Mouse (Mus musculus): ENCODE measurements around the gene Gusb. TPM values are rescaled to one million over a fixed set of nuclear protein-coding genes. Genes with fewer than 3 reads are reported as not detected.

The Gusb gene
- total and polyA plus RNA-seq, 2 experiments from 2014 or later = 26.2 to 47.0 TPM

DNA sequence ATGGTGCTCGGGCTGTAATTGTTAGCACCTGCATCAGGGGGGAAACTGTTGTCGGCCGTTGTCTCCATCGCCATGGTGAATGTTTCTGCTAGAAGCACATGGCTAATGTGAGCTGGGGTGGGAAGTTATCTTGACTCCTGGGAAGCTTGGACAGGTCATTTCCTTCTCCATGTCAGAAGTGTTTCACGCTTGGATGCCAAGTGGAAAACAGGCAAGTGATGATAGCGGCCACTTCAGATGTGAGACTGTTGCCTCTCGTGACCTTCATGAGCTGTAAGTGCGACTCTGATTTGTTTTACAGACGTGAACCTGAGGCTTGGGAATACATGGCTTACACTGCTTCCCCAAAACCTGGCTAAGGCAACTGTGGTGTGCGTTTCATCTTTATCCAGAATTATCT is 43.7 kb upstream of the Gusb start:
- H3K4me2 ChIP-seq (ENCODE audit: low read depth, low read length) = no peak overlapping the region
- no peak overlapping the region for H3K9ac ChIP-seq (replicated peaks; ENCODE audit: low read length)
- H3K36me3 ChIP-seq (ENCODE audit: insufficient read depth, low read length) = peaks cover 27% of the 10 kb centered on the region
- no peak for TF ChIP-seq CTCF (IDR thresholded peaks at IDR 0.05; ENCODE audit: low read depth)
- H3K4me3 ChIP-seq (ENCODE audit: low read length) = no peak overlapping the region
- ATAC-seq (no peak), DNase-seq (ENCODE audit: low spot score) (no peak)
- no peak overlapping the region for H3K27ac ChIP-seq
- H3K4me1 ChIP-seq (ENCODE audit: insufficient read depth, low read length) = no peaks in the 10 kb centered on the region
- H3K27me3 ChIP-seq (ENCODE audit: insufficient read depth, low read length) = no peaks in the 10 kb centered on the region
- WGBS = 91% methylated on average over 10 of the region's 10 CpGs
- H3K9me3 ChIP-seq (ENCODE audit: low read length) = no peaks in the 10 kb centered on the region

DNA sequence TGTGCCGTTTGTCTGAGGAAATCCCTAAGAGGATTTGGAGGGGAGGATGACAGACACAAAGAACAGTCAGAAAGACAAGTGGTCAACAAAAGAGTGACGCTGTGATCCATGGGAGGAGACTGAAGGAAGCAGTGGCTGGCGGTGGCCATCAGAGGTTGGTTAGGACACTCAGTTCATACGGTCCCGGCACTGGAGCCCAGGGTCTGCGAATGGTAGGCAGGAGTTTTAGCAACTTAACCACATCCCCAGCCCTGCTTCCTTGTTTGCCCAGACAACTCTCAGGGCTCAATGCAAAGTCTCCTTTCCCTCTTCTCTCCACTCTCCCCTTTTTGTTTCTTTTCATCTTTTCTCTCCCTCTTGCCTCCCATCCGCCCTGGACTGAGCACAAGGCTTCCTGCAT is 43.3 kb upstream of the Gusb start:
- TF ChIP-seq CTCF (IDR thresholded peaks at IDR 0.05; ENCODE audit: low read depth) = no peak
- Histone ChIP-seq H3K4me2 (ENCODE audit: low read depth, low read length) (no peak overlapping the region), H3K36me3 (ENCODE audit: insufficient read depth, low read length) (peaks cover 32% of the 10 kb centered on the region), H3K9me3 (ENCODE audit: low read length) (no peaks in the 10 kb centered on the region), H3K9ac (replicated peaks; ENCODE audit: low read length) (no peak overlapping the region), H3K27ac (no peak overlapping the region), H3K27me3 (ENCODE audit: insufficient read depth, low read length) (no peaks in the 10 kb centered on the region), H3K4me1 (ENCODE audit: insufficient read depth, low read length) (no peaks in the 10 kb centered on the region), H3K4me3 (ENCODE audit: low read length) (no peak overlapping the region)
- ATAC-seq (no peak), DNase-seq (ENCODE audit: low spot score) (no peak)
- 86% methylated on average over 7 of the region's 7 CpGs for WGBS

GRCm38 (mm10) chr5:130044201-130044695 is 41.4 kb upstream of the Gusb start:
- peak; percentile 67 for DNase-seq (ENCODE audit: low spot score)
- no peak overlapping the region for H3K27ac ChIP-seq
- no peaks in the 10 kb centered on the region for H3K27me3 ChIP-seq (ENCODE audit: insufficient read depth, low read length)
- H3K4me2 ChIP-seq (ENCODE audit: low read depth, low read length) = no peak overlapping the region
- peak; percentile 72 for TF ChIP-seq CTCF (IDR thresholded peaks at IDR 0.05; ENCODE audit: low read depth)
- H3K4me3 ChIP-seq (ENCODE audit: low read length) = no peak overlapping the region
- no peaks in the 10 kb centered on the region for H3K9me3 ChIP-seq (ENCODE audit: low read length)
- H3K9ac ChIP-seq (replicated peaks; ENCODE audit: low read length) = no peak overlapping the region
- H3K4me1 ChIP-seq (ENCODE audit: insufficient read depth, low read length) = no peaks in the 10 kb centered on the region
- peaks cover 39% of the 10 kb centered on the region for H3K36me3 ChIP-seq (ENCODE audit: insufficient read depth, low read length)
- WGBS = 65% methylated on average over 7 of the region's 7 CpGs
- no peak for ATAC-seq

GRCm38 (mm10) chr5:130043741-130044140 is 40.9 kb upstream of the Gusb start:
- WGBS = 86% methylated on average over 3 of the region's 3 CpGs
- H3K36me3 ChIP-seq (ENCODE audit: insufficient read depth, low read length) = peaks cover 39% of the 10 kb centered on the region
- no peak for TF ChIP-seq CTCF (IDR thresholded peaks at IDR 0.05; ENCODE audit: low read depth)
- no peaks in the 10 kb centered on the region for H3K9me3 ChIP-seq (ENCODE audit: low read length)
- no peak for ATAC-seq
- DNase-seq (ENCODE audit: low spot score) = no peak
- no peak overlapping the region for H3K27ac ChIP-seq
- H3K27me3 ChIP-seq (ENCODE audit: insufficient read depth, low read length) = no peaks in the 10 kb centered on the region
- H3K4me1 ChIP-seq (ENCODE audit: insufficient read depth, low read length) = no peaks in the 10 kb centered on the region
- no peak overlapping the region for H3K9ac ChIP-seq (replicated peaks; ENCODE audit: low read length)
- no peak overlapping the region for H3K4me2 ChIP-seq (ENCODE audit: low read depth, low read length)
- no peak overlapping the region for H3K4me3 ChIP-seq (ENCODE audit: low read length)

GRCm38 (mm10) chr5:130041262-130041661 is 38.4 kb upstream of the Gusb start:
- H3K27me3 ChIP-seq (ENCODE audit: insufficient read depth, low read length) = no peaks in the 10 kb centered on the region
- ATAC-seq = no peak
- no peak overlapping the region for H3K9ac ChIP-seq (replicated peaks; ENCODE audit: low read length)
- H3K36me3 ChIP-seq (ENCODE audit: insufficient read depth, low read length) = peaks cover 40% of the 10 kb centered on the region
- H3K4me3 ChIP-seq (ENCODE audit: low read length) = no peak overlapping the region
- H3K4me2 ChIP-seq (ENCODE audit: low read depth, low read length) = no peak overlapping the region
- DNase-seq (ENCODE audit: low spot score) = no peak
- 81% methylated on average over 4 of the region's 4 CpGs for WGBS
- H3K9me3 ChIP-seq (ENCODE audit: low read length) = no peaks in the 10 kb centered on the region
- H3K27ac ChIP-seq = no peak overlapping the region
- TF ChIP-seq CTCF (IDR thresholded peaks at IDR 0.05; ENCODE audit: low read depth) = no peak
- no peaks in the 10 kb centered on the region for H3K4me1 ChIP-seq (ENCODE audit: insufficient read depth, low read length)

DNA sequence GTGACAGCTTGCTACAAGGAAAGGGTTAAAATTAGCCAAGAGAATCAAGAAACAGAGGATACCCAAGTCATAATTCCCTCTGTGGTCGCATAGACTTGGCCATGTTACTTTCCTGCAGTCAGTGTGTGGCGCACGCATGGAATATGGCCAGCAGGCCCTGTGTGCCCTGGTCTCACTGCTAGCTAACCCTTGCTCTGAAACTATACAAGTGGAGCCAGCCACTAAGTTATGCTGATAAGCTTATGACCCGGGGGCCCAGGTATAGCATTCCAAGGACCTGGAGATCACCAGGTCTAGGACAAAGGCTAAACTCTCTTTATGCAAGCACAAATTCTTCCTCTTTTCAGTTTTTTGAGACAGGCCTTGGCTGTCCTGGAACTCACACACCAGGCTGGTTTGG is 37.9 kb upstream of the Gusb start:
- no peak for DNase-seq (ENCODE audit: low spot score)
- Histone ChIP-seq H3K4me2 (ENCODE audit: low read depth, low read length) (no peak overlapping the region), H3K9me3 (ENCODE audit: low read length) (no peaks in the 10 kb centered on the region), H3K27ac (no peak overlapping the region), H3K9ac (replicated peaks; ENCODE audit: low read length) (no peak overlapping the region), H3K27me3 (ENCODE audit: insufficient read depth, low read length) (no peaks in the 10 kb centered on the region), H3K4me3 (ENCODE audit: low read length) (no peak overlapping the region), H3K4me1 (ENCODE audit: insufficient read depth, low read length) (no peaks in the 10 kb centered on the region), H3K36me3 (ENCODE audit: insufficient read depth, low read length) (peaks cover 40% of the 10 kb centered on the region)
- ATAC-seq = no peak
- 95% methylated on average over 4 of the region's 4 CpGs for WGBS
- TF ChIP-seq CTCF (IDR thresholded peaks at IDR 0.05; ENCODE audit: low read depth) = no peak

GRCm38 (mm10) chr5:130037752-130038455 is 35.1 kb upstream of the Gusb start:
- Histone ChIP-seq H3K36me3 (ENCODE audit: insufficient read depth, low read length) (peaks cover 44% of the 10 kb centered on the region), H3K4me2 (ENCODE audit: low read depth, low read length) (no peak overlapping the region), H3K9ac (replicated peaks; ENCODE audit: low read length) (no peak overlapping the region), H3K9me3 (ENCODE audit: low read length) (no peaks in the 10 kb centered on the region), H3K4me3 (ENCODE audit: low read length) (no peak overlapping the region), H3K27me3 (ENCODE audit: insufficient read depth, low read length) (no peaks in the 10 kb centered on the region), H3K27ac (no peak overlapping the region), H3K4me1 (ENCODE audit: insufficient read depth, low read length) (no peaks in the 10 kb centered on the region)
- ATAC-seq (no peak), DNase-seq (ENCODE audit: low spot score) (peak; percentile 74)
- WGBS = 66% methylated on average over 19 of the region's 19 CpGs
- peak; percentile 74 for TF ChIP-seq CTCF (IDR thresholded peaks at IDR 0.05; ENCODE audit: low read depth)
